Mouse (Mus musculus) hematopoietic multipotent progenitor cell, adult 10-12 weeks (in vitro differentiated cells): Measurements from ENCODE around the gene Sepsecs. TPM values are rescaled to one million over a fixed set of nuclear protein-coding genes. Genes with fewer than 3 reads are reported as not detected.

Experiments
- polyA plus RNA-seq: library from polyadenylated mRNA; stranded (reverse); fragments of >175 nt; gene quantifications from 2 replicates; pipeline ENCODE4 v1.2.3, GENCODE M21; 2012; ENCODE audit warnings: low replicate concordance

The Sepsecs gene
- polyA plus RNA-seq: 0.37 and 0.90 TPM in 2 replicates

DNA sequence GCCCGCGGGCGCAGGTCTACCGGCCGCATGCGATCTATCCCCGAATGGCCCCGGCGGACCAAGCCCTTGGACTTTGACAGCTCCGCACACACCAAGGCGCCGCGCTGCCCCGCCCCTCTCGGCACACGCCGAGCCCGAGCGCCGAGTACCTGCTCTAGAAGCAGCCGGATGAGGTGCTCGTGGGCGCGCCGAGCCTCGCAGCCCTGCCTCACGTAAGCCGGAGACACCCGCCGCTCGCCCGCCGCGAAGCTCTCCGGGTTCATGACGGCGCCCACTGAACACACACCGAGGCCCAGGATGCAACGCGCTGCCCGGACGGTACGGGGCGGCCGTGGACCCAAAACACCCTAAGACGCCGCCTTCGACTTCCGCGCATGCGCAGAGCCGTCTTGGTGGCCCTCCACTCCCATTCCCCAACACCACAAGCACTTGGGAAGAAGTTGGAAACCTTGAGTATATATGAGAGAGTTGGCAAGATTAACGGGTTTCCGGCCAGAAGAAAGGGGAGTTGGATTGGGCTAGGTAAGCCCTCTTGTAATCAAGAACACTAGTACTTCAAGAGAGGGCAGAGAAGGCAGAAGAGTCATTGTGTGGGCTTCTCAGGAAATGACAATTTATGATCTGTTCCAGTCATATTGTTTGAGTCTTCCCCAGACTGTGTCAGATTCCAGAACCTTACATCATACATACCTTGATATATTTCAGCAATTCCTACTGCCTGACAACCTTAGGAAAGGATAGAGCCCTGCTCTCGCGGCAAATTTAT is at the start of gene Sepsecs:
Gene Sepsecs, minus strand, starts transcription at position 283 of the 766 bp plus-strand sequence.

Other genes with a start within 250 kb of the Sepsecs start
- 0.22 TPM in 1 of 2 replicates, not detected in the other for gene Ccdc149, start 198.2 kb downstream of the Sepsecs start, polyA plus RNA-seq
- gene Lgi2, start 103.2 kb downstream of the Sepsecs start, polyA plus RNA-seq: not detected in 2 replicates
- gene Pi4k2b, start 71.9 kb upstream of the Sepsecs start, polyA plus RNA-seq: 4.8 and 11.1 TPM in 2 replicates
- 4.2 and 4.4 TPM in 2 replicates for gene Zcchc4, start 105.7 kb upstream of the Sepsecs start, polyA plus RNA-seq
- 4.4 and 6.5 TPM in 2 replicates for gene Anapc4, start 164.3 kb upstream of the Sepsecs start, polyA plus RNA-seq